In genomic region chr2:127483001-127483400, GRCm38 (mm10) we compare ENCODE assay signal across 8 mouse cellular contexts. TPM values are rescaled to one million over a fixed set of nuclear protein-coding genes. Genes with fewer than 3 reads are reported as not detected.
A peak's percentile ranks its signal among the peaks of the same experiment; 100 is the strongest.
DNase-seq lines count a peak whose midpoint lies in the region; ATAC-seq lines count a peak whose summit lies in the region.

No protein-coding gene starts in this region.

- peaks cover 70% of the 10 kb centered on the region for H3K27me3 ChIP-seq in heart, embryonic 14.5 days (ENCODE audit: control insufficient read depth, insufficient read depth, low read length)
- peaks cover 50% of the 10 kb centered on the region for H3K27me3 ChIP-seq in limb, embryonic 11.5 days (ENCODE audit: control insufficient read depth, insufficient read depth, low read length)
- peaks cover 66% of the 10 kb centered on the region for H3K27me3 ChIP-seq in midbrain, embryonic 16.5 days (ENCODE audit: control insufficient read depth, insufficient read depth, low read depth, low read length)

- no peaks in the 10 kb centered on the region for H3K9me3 ChIP-seq in heart, embryonic 14.5 days (ENCODE audit: control insufficient read depth, low read length)
- H3K9me3 ChIP-seq in limb, embryonic 11.5 days (ENCODE audit: control insufficient read depth, low read length): no peaks in the 10 kb centered on the region
- no peaks in the 10 kb centered on the region for H3K9me3 ChIP-seq in midbrain, embryonic 16.5 days (replicated peaks; ENCODE audit: control insufficient read depth, low read length, poor library complexity, severe bottlenecking)

- H3K4me3 ChIP-seq in heart, embryonic 14.5 days (ENCODE audit: control insufficient read depth in 1 of 2, insufficient read depth in 1 of 2, low read depth in 1 of 2, low read length in 2 of 2): peak overlapping the region; percentile 40 to 56; a peak in 3 of 4 replicates
- peak overlapping the region; percentile 54 for H3K4me3 ChIP-seq in limb, embryonic 11.5 days (ENCODE audit: low read depth, low read length)
- H3K4me3 ChIP-seq in midbrain, embryonic 16.5 days (ENCODE audit: low read depth, low read length): peak overlapping the region; percentile 33; the same call in 1 of the 2 replicates

- DNase-seq in adrenal gland, adult 2 months: peak; percentile 22
- no peak for DNase-seq in adrenal gland, adult 8-10 months
- DNase-seq in limb, embryonic 11.5 days (ENCODE audit: low spot score): peak; percentile 32
- no peak for DNase-seq in thymus, adult 18-20 months
- DNase-seq in left cerebral cortex, adult 11 months (ENCODE audit: low spot score): no peak

- H3K4me1 ChIP-seq in heart, embryonic 14.5 days (ENCODE audit: control insufficient read depth in 2 of 2, insufficient read depth in 2 of 2, low read length in 2 of 2): peaks cover 9 to 15% of the 10 kb centered on the region in 2 experiments
- H3K4me1 ChIP-seq in limb, embryonic 11.5 days (ENCODE audit: control insufficient read depth, insufficient read depth, low read length): 0 out of 2 replicates have a peak, but pooled peaks cover 5% of the 10 kb centered on the region
- H3K4me1 ChIP-seq in midbrain, embryonic 16.5 days (ENCODE audit: control insufficient read depth, insufficient read depth, low read length): peaks cover 27% of the 10 kb centered on the region

- peak overlapping the region; percentile 96 for H3K4me2 ChIP-seq in heart, embryonic 14.5 days (ENCODE audit: low read length)
- H3K4me2 ChIP-seq in limb, embryonic 11.5 days (ENCODE audit: low read depth, severe bottlenecking): peak overlapping the region; percentile 93
- H3K4me2 ChIP-seq in midbrain, embryonic 16.5 days (ENCODE audit: low read length): peak overlapping the region; percentile 63

- WGBS in heart, embryonic 14.5 days: under 1% methylated on average over 21 of the region's 21 CpGs
- 0% methylated on average over 20 of the region's 21 CpGs for WGBS in limb, embryonic 11.5 days
- under 1% methylated on average over 17 of the region's 21 CpGs for WGBS in midbrain, embryonic 16.5 days

- ATAC-seq in common myeloid progenitor, adult 5-6 weeks (replicated peaks; ENCODE audit: low read depth, poor library complexity, severe bottlenecking): peak; percentile 8; the same call in 1 of the 2 replicates
- no peak for ATAC-seq in heart, embryonic 14.5 days (ENCODE audit: insufficient number of reproducible peaks, insufficient read depth, low FRiP score, low read depth)
- ATAC-seq in limb, embryonic 11.5 days (ENCODE audit: insufficient number of reproducible peaks, low FRiP score, low TSS enrichment, low read depth): no peak
- ATAC-seq in midbrain, embryonic 16.5 days: no peak

- no peak overlapping the region for H3K9ac ChIP-seq in heart, embryonic 14.5 days (ENCODE audit: low read length)
- H3K9ac ChIP-seq in limb, embryonic 11.5 days (ENCODE audit: low read length): no peak overlapping the region
- H3K9ac ChIP-seq in midbrain, embryonic 16.5 days (ENCODE audit: low read depth, low read length): no peak overlapping the region

- H3K27ac ChIP-seq in heart, embryonic 14.5 days (replicated peaks in 1 of 2; ENCODE audit: control insufficient read depth in 1 of 2, insufficient read depth in 1 of 2, low read depth in 2 of 2, low read length in 2 of 2): no peak overlapping the region
- no peak overlapping the region for H3K27ac ChIP-seq in limb, embryonic 11.5 days (replicated peaks; ENCODE audit: low read depth, low read length)
- H3K27ac ChIP-seq in midbrain, embryonic 16.5 days (ENCODE audit: low read length): no peak overlapping the region

- H3K36me3 ChIP-seq in heart, embryonic 14.5 days (ENCODE audit: control insufficient read depth, insufficient read depth, low read length): no peaks in the 10 kb centered on the region
- no peaks in the 10 kb centered on the region for H3K36me3 ChIP-seq in limb, embryonic 11.5 days (ENCODE audit: control insufficient read depth, insufficient read depth, low read length)
- no peaks in the 10 kb centered on the region for H3K36me3 ChIP-seq in midbrain, embryonic 16.5 days (ENCODE audit: control insufficient read depth, insufficient read depth, low read length)

RNA-seq across cellular contexts. Expression of gene Fahd2a, which starts 38.6 kb away (rescaled TPM):
- 10 to 100 TPM; 33.3 to 43.0 TPM for total RNA-seq in adrenal gland, adult 2 months (2021)
- polyA plus RNA-seq in adrenal gland, adult 2 months (2012; rRNA removed): 26.9 and 28.6 TPM in 2 replicates
- 10 to 100 TPM; 50.4 to 65.8 (median 54.9) TPM for total RNA-seq in adrenal gland, adult 8-10 months (2022)
- 5.6 and 12.8 TPM in 2 replicates for total RNA-seq in common myeloid progenitor, adult 5-6 weeks (2017)
- 31.9 and 32.6 TPM in 2 replicates for polyA plus RNA-seq in heart, embryonic 14.5 days (2014; fragmentation: Nextera tagmentation; extraction: Ambion mirVana)
- 20.7 and 28.3 TPM in 2 replicates for polyA plus RNA-seq in limb, embryonic 11.5 days (2014; fragmentation: Nextera tagmentation; extraction: Ambion mirVana)
- polyA plus RNA-seq in midbrain, embryonic 16.5 days (2015; fragmentation: Nextera tagmentation; extraction: Ambion mirVana): 32.2 and 37.3 TPM in 2 replicates

RNA-seq across cellular contexts. Expression of gene Kcnip3, which starts 38.9 kb away (rescaled TPM):
- 1 to 10 TPM; 4.2 to 6.4 TPM for total RNA-seq in adrenal gland, adult 2 months (2021)
- 6.4 and 6.9 TPM in 2 replicates for polyA plus RNA-seq in adrenal gland, adult 2 months (2012; rRNA removed)
- total RNA-seq in adrenal gland, adult 8-10 months (2022): 10 to 100 TPM in 2 of 4 experiments, 1 to 10 TPM in 2; 7.8 to 10.2 (median 9.1) TPM
- total RNA-seq in common myeloid progenitor, adult 5-6 weeks (2017): 2.5 and 4.0 TPM in 2 replicates
- 1.2 and 1.4 TPM in 2 replicates for polyA plus RNA-seq in heart, embryonic 14.5 days (2014; fragmentation: Nextera tagmentation; extraction: Ambion mirVana)
- 2.2 and 2.6 TPM in 2 replicates for polyA plus RNA-seq in limb, embryonic 11.5 days (2014; fragmentation: Nextera tagmentation; extraction: Ambion mirVana)
- polyA plus RNA-seq in midbrain, embryonic 16.5 days (2015; fragmentation: Nextera tagmentation; extraction: Ambion mirVana): 9.1 and 13.0 TPM in 2 replicates

RNA-seq across cellular contexts. Expression of gene Gpat2, which starts 58.0 kb away (rescaled TPM):
- under 1 TPM; 0.14 to 0.31 TPM for total RNA-seq in adrenal gland, adult 2 months (2021)
- polyA plus RNA-seq in adrenal gland, adult 2 months (2012; rRNA removed): 0.19 and 0.61 TPM in 2 replicates
- total RNA-seq in adrenal gland, adult 8-10 months (2022): under 1 TPM in 3 of 4 experiments, not detected in 1; 0.17 to 0.94 (median 0.71) TPM
- total RNA-seq in common myeloid progenitor, adult 5-6 weeks (2017): not detected in 2 replicates
- polyA plus RNA-seq in heart, embryonic 14.5 days (2014; fragmentation: Nextera tagmentation; extraction: Ambion mirVana): 0.22 TPM in 2 replicates
- 0.09 TPM in 1 of 2 replicates, not detected in the other for polyA plus RNA-seq in limb, embryonic 11.5 days (2014; fragmentation: Nextera tagmentation; extraction: Ambion mirVana)
- 0.12 and 0.23 TPM in 2 replicates for polyA plus RNA-seq in midbrain, embryonic 16.5 days (2015; fragmentation: Nextera tagmentation; extraction: Ambion mirVana)

RNA-seq across cellular contexts. Expression of gene Prom2, which starts 58.3 kb away (rescaled TPM):
- total RNA-seq in adrenal gland, adult 2 months (2021): under 1 TPM; 0.37 to 0.83 TPM
- 0.42 and 0.63 TPM in 2 replicates for polyA plus RNA-seq in adrenal gland, adult 2 months (2012; rRNA removed)
- 1 to 10 TPM in 2 of 4 experiments, under 1 TPM in 2; 0.80 to 1.8 (median 1.3) TPM for total RNA-seq in adrenal gland, adult 8-10 months (2022)
- not detected in 2 replicates for total RNA-seq in common myeloid progenitor, adult 5-6 weeks (2017)
- polyA plus RNA-seq in heart, embryonic 14.5 days (2014; fragmentation: Nextera tagmentation; extraction: Ambion mirVana): not detected in 2 replicates
- 1.5 and 1.6 TPM in 2 replicates for polyA plus RNA-seq in limb, embryonic 11.5 days (2014; fragmentation: Nextera tagmentation; extraction: Ambion mirVana)
- 0.05 and 0.19 TPM in 2 replicates for polyA plus RNA-seq in midbrain, embryonic 16.5 days (2015; fragmentation: Nextera tagmentation; extraction: Ambion mirVana)

Comparison
In these comparisons a context has a peak if more than half of its experiments do, and no peak if none do; other contexts are left out.
1. DNase-seq: peak in adrenal gland, adult 2 months (single experiment) and limb, embryonic 11.5 days (single experiment); none in adrenal gland, adult 8-10 months (single experiment), thymus, adult 18-20 months (0 of 2) and left cerebral cortex, adult 11 months (single experiment).
2. Peak in every context shown above with its lines, with median percentiles within 50 percentile points of each other: H3K4me2 ChIP-seq and H3K4me3 ChIP-seq.